Mouse (Mus musculus) adrenal gland (tissue): ENCODE measurements around the gene Uba1y.
"Not testable (repeated sequence)": the region's sequence is repeated elsewhere in the genome, so short reads cannot be mapped to it uniquely, and the experiment has no call there.

ENCODE experiments used
- intact Hi-C: fragments of 180-260 bp; cut with DNase I; formaldehyde crosslinking; loops from one replicate; pipeline ENCODE4 v1.15.1; 2025
- long read RNA-seq, 2 experiments: library from polyadenylated mRNA; unstranded; transcript quantifications; one replicate each; pipeline ENCODE4 v2.0.0; 2020; ENCODE audit warnings: borderline replicate concordance in 1 of 2; ENCODE audit not compliant: insufficient replicate concordance in 1 of 2

Gene Uba1y
- long read RNA-seq, experiment 1: 0 reads
- long read RNA-seq, experiment 2: 0 reads

- intact Hi-C loops: no loop called here
Observed at GRCm38 (mm10) chrY:818396-818795, at the start of gene Uba1y. Gene Uba1y (plus strand): TSS chrY:818649.

- intact Hi-C loops: not testable (repeated sequence)
Observed at GRCm38 (mm10) chrY:797309-797708, 21.1 kb upstream of the Uba1y start, which contains the start of gene Zfy1. Gene Zfy1 (minus strand): TSS chrY:797409.

GRCm38 (mm10) chrY:808991-809661 lies 9.3 kb upstream of the Uba1y start:
- intact Hi-C loops: no loop called here

GRCm38 (mm10) chrY:872404-872803 lies 54.0 kb downstream of the Uba1y start:
- intact Hi-C loops: no loop called here

GRCm38 (mm10) chrY:872855-873549 lies 54.6 kb downstream of the Uba1y start:
- intact Hi-C loops: no loop called here
